Mouse (Mus musculus) heart, postnatal 14 days (tissue): ENCODE data around the gene Trpm2. TPM values are rescaled to one million over a fixed set of nuclear protein-coding genes. Genes with fewer than 3 reads are reported as not detected.
"Not testable (repeated sequence)": the region's sequence is repeated elsewhere in the genome, so short reads cannot be mapped to it uniquely, and the experiment has no call there.

Source experiments
- DNase-seq, 2 experiments: peaks; one replicate each; pipeline ENCODE4 v3.0.0; 2021 to 2022
- intact Hi-C: fragments of 180-260 bp; cut with DNase I; formaldehyde crosslinking; loops from one replicate; pipeline ENCODE4 v1.15.1; 2025
- long read RNA-seq, 2 experiments: library from polyadenylated mRNA; stranded (forward); transcript quantifications; one replicate each; pipeline ENCODE4 v2.0.0; 2021
- total RNA-seq, 2 experiments: library from RNA; stranded (reverse); gene quantifications; 2 replicates each; pipeline ENCODE4 v1.2.3; 2021

Trpm2 gene
- total RNA-seq = 1 to 10 TPM in 1 of 2 experiments, under 1 TPM in 1; 0.34 to 1.5 TPM
- long read RNA-seq, experiment 1 = 0 reads
- long read RNA-seq, experiment 2 = 0 reads

DNA sequence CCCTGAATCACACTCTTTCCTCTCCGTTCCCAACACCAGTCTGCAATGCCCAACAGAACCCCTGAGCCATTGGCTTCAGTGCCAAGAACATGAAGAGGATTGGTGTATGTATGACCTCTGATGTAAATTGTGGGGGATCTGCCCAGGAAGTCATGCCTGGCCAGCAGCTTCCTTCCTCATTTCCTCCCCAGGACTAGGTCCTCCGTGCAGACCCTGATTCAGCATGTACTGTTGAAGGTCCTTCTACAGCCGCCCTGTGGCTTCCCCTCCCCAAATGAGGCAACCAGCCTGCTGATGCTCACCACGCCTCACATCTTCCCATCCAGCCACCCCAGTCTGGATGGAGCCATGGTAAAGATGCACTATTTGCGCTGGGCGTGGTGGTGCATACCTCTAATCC, at the start of gene Trpm2:
Gene Trpm2 (minus strand): TSS at position 83 of the 400 bp plus-strand sequence.
- intact Hi-C loops = no loop called here

GRCm38 (mm10) chr10:78019984-78020383, 49.6 kb upstream of the Trpm2 start:
- DNase-seq = not testable (repeated sequence)
- intact Hi-C loops = loop anchor here (10.0 kb wide), 1 partner anchor 385 kb away; no protein-coding TSS in a partner anchor

More for the DNA sequence above, at the start of gene Trpm2:
- DNase-seq = no peak

- intact Hi-C loops = loop anchor here (10.0 kb wide), 1 partner anchor 386 kb away; no protein-coding TSS in a partner anchor
- DNase-seq = no peak
These were observed 48.9 kb upstream of the Trpm2 start for GRCm38 (mm10) chr10:78019291-78019690.

GRCm38 (mm10) chr10:78018797-78019203, 48.4 kb upstream of the Trpm2 start:
- intact Hi-C loops = loop anchor here (10.0 kb wide), 1 partner anchor 386 kb away; no protein-coding TSS in a partner anchor
- peak; percentile 85 to 89 for DNase-seq

DNA sequence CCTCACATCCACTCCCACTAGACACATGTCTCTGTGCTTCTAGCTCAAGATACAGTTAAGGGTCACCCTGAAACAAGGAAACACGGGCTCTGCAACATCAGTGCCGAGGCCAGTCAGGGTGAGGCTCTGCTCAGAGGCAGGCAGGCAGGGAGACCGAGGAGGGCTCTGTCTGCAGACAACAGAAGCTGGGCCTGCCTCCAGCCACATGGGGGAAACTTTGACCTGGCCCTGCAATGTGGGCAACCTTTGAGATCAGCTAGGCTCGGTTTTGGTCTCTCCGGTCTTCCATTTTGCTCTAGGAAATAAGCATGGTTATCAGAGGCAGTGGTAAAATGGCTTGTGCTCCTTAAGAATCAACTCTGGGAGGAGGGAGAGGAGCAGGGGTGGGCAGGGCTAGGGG, 46.0 kb upstream of the Trpm2 start:
- DNase-seq = no peak
- intact Hi-C loops = loop anchor here (10.0 kb wide), 1 partner anchor 388 kb away; no protein-coding TSS in a partner anchor

DNA sequence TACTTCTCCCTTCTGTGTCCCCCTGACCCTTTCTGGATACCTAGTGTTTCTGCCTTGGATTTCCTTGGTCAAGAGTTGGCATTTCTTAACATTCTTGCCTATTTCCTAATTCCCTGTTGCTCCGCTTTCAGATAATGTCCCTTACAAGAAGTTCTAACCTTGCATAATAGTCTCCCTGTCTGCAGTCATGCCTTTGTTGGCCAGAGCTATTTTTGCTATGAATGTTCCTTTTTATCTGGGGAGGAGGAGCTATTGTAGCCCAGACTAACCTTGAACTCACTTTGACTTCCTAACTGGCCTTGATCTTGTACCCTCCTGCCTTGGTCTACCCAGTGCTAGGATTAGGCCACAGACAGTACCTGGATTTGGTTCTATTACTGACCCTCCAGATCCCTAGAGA, 45.1 kb upstream of the Trpm2 start:
- DNase-seq = no peak
- intact Hi-C loops = loop anchor here (10.0 kb wide), 1 partner anchor 389 kb away; no protein-coding TSS in a partner anchor

DNA sequence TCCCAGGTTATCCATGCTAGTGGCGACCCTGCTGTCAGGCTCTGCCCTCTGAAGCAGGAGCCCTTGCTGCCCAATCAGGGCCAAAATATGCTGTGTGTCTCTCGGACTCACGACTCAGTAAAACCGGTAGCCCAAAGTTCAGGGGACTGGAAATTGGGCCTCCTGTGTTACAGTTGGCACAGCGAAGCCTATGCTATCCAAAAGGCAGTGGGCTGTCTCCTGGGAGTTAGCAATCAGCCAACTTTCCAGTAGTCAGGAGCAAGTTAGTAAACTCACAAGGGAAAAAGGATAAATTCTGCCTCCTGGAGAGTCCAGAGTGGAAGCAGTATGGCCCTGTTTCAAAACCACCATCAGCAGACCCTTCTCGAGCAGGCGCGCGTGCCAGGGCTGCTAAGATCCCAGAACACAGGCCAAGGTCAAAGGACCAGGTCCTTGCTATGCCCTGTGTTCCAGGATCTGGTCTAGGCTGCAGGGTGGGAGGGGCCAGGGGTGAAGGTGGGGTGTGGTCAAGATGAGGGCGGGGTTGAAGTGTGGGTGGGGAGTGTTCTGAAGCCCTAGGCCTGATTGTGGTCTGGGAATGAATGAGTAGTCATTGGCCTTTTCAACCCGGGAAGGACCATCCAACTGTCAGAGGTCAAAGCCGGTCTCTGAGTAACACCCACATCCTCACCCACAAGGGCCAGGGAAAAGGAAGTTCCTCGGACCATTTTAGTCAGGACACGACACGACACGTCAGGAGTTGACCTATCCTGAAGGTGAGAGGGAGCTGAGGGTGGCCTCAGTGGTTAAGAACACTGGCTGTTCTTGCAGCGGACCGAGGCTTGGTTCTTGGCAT, 42.5 kb upstream of the Trpm2 start:
- intact Hi-C loops = loop anchor here (10.0 kb wide), 1 partner anchor 392 kb away; no protein-coding TSS in a partner anchor
- DNase-seq = peak in 1 of 2 experiments; percentile 8

- intact Hi-C loops = loop anchor here (10.0 kb wide), 1 partner anchor 394 kb away; no protein-coding TSS in a partner anchor
- not testable (repeated sequence) for DNase-seq
These were observed 40.8 kb upstream of the Trpm2 start for GRCm38 (mm10) chr10:78011116-78011515.

- DNase-seq = no peak
- intact Hi-C loops = loop anchor here (10.0 kb wide), 1 partner anchor 394 kb away; no protein-coding TSS in a partner anchor
These were observed 40.0 kb upstream of the Trpm2 start for GRCm38 (mm10) chr10:78010335-78010734.

- intact Hi-C loops = loop anchor here (2.0 to 10.0 kb wide), 2 partner anchors 25 to 395 kb away; no protein-coding TSS in a partner anchor
- DNase-seq = no peak
These were observed 39.6 kb upstream of the Trpm2 start, which contains the start of gene Pfkl for GRCm38 (mm10) chr10:78009945-78010293. Gene Pfkl, minus strand, starts transcription at chr10:78010083.

DNA sequence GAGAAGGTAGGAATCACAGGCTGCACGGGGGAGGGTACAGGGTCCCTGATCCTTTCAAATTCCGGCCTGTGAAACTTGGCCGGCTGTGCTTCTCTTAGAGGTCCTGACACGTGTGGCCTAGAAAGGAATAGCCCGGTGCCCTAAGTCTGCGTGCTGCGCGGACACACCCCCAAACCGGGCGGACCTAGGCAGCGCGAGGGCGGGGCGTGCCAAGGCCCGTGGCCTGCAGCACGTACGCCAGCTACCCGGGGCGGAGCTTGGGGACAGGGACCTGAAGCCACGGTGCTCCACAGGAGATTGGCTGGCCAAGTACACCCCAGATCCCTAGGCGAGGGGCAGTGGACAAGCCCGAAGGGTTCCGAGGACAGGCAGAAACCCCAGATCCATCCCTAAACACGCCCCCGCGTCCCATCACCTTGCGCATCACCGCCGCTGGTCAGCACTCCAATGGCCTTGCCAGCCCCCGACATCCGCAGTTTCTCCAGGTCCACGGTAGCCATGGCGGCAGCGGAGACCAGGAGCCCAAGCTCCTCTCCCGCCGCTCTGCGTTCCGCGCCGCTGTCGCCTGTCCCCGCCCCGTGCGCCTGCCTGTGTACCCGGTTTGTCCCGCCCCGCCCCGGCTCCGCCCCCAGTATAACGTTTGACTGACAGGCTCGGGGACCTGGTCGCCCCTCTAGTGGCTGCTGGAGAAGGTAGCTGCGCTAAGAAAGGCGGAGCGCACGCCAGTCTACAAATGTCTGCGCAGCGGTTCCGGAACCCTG, 39.0 kb upstream of the Trpm2 start:
- intact Hi-C loops = loop anchor here (2.0 kb wide), 1 partner anchor 25 kb away; no protein-coding TSS in a partner anchor
- DNase-seq = peak; percentile 95 to 96

GRCm38 (mm10) chr10:78008169-78008568, 37.8 kb upstream of the Trpm2 start:
- intact Hi-C loops = loop anchor here (2.0 kb wide), 1 partner anchor 23 kb away; no protein-coding TSS in a partner anchor
- no peak for DNase-seq

- no peak for DNase-seq
- intact Hi-C loops = no loop called here
These were observed 36.8 kb upstream of the Trpm2 start for GRCm38 (mm10) chr10:78007203-78007602.

DNA sequence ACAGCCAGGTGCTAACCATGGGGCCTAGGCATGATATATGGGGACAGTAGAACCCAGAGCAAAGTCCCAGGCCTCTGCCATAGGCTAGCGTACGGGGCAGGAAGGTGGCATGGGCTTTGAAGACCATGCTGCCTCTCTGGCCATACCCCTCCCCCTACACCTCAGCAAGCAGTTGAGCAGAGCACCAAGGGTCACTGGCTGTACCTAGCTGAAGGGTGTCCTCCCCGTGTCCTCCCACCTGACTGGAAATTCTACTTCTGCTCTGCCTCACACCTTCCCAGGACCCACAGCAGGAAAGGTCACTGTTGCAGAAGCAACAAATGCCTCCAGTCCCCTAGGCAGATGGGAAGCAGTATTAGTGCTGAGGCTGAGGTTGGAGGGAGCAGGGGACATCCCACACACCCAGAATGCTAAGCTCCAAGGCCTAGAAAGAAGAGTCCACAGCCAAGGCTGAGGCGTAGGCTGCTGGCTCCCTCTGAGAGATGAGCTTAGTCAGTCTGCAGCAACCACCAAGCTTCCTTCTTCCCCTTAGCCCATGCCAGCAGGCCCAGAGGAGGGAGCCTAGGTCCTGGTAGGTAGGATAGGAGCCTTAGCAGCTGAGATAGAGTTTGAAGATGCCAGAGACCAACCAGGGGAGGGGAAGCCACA, 35.6 kb upstream of the Trpm2 start:
- no peak for DNase-seq
- intact Hi-C loops = no loop called here

DNA sequence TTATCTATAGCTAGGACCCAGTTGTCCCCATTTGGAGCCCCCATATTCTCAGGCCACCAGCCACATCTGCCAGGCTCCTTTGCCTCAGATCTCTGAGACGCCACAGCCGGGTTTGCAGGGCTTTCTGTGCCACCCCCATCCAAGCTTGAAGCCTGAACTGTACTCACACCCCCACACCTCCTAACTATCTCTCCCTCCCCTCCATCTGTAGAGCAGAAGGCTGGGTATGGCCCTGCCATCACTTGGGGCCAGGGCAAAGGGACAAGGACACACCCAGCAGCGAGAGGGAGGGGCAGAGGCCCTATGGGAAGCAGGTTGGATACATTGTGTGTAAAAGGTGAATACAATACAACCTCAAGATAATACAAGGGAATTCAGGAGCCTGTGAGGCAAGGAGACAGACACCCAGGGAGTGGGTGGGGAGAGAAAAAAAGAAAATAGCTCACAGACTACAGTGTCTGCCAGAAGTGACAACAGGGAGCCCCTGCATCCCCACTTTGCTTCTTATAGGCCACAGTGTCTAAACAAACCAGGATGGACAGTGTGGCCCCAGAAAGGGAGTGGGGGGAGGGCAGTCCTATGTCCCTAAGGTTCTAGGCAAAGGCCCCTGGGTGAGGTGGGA, 34.2 kb upstream of the Trpm2 start:
- intact Hi-C loops = no loop called here
- DNase-seq = no peak

DNA sequence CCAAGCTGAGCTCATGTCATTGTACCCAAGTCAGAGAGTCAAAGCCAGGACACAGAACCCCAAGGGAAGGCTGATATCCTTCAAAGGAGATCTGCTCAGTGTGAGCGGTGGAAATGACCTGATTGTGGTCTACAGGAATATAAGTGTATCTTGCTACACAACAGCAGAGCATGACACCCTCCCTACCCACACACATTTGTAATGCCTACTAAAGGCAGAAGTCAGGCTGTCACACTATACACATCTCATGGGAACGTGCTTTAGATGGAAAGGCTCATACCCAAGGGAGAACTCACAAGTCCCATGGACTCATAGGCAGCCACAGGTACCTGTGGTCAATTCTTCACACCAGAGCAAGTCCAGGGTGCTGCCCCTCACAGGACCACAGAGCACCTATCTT, 32.0 kb upstream of the Trpm2 start:
- intact Hi-C loops = no loop called here
- DNase-seq = no peak

DNA sequence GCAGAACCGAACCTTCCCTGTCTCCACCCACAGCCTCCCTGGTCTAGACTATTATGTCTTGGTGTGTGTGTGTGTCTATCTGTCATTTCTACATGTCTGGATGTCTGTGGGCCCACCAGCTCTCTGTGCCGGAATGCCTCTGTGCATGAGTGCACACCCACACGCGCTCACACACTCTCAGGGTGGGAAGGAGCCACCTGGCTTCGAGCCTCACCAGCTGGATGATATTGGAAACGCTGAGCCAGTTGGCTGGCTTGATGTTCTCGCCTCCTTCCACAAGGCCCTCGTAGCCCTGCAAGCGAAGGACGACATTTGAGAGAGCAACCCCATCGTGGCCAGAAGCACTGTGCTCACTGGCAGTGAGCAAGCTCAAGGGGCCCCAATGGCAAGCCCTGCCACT, 31.4 kb upstream of the Trpm2 start:
- intact Hi-C loops = no loop called here
- peak; percentile 62 for DNase-seq

- DNase-seq = no peak
- intact Hi-C loops = no loop called here
These were observed 29.8 kb upstream of the Trpm2 start for GRCm38 (mm10) chr10:78000200-78000599.

DNA sequence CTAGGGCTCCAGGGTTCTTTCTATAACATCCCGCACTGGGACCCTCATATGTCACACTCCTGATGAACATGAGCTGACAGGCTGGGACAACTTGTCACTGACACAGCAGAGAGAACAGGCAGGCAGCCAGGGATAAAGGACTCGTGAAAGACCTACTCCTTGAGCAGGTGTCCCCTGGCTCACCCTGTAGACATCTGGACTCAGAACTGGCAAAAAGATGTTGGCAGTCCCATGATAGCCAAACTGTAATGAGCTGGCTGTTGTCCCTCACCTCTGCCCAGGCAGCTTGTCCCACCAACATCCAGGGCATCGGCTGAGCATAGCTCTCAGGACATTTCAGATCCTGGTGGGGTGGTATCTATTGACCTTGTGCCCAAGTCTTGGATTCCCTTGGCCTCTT, 25.3 kb upstream of the Trpm2 start:
- DNase-seq = no peak
- intact Hi-C loops = no loop called here

DNA sequence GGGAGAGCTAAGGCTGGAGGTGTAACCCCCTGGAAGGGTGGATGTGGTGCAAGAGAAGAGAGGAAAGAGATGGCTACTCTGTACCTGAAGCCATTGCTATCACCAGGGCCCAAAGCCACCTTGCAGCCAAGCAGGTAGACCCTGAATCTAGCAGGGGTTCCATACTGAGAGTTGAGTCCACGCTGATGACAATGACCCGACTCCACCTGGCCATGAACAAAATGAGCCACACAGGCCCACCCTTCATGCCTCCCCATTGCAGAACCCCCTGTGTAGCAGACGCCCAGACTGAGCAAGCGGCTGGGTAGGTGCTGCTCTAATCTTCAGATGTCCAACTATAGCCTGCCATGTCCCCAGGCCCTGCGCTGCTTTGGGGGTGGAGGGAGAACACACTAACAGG, 15.4 kb upstream of the Trpm2 start:
- intact Hi-C loops = loop anchor here (2.0 to 5.0 kb wide), 3 partner anchors 23 to 175 kb away; no protein-coding TSS in a partner anchor

More for the DNA sequence above, 15.4 kb upstream of the Trpm2 start:
- no peak for DNase-seq
